Comparison of ENCODE assay signal across 22 mouse cellular contexts in the genomic region with DNA sequence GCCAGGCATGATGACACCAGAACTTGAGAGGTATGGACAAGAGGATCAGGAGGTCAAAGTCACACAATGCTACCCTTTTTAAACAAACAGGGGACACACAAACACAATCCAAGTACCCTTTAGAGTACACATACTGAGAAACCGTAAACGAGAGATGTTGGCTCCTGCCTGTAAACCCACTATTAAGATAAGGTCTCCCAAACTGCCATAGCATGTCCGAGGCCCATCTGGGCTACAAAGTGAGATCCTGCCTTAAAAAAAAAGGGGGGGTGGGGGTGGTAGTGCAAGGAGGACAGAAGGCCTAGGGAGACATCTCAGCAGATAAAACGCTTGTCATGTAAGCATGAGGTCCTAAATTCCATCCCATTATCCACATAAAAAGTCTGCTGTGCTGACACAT.
"Had no signal": no experiment of that assay in that cellular context is flagged by ENCODE, and none has a peak within 500 bp of the region (broad histone marks: within the 10 kb centered on the region; RNA-seq: fewer than 3 reads in every experiment).

No protein-coding gene starts in this region.

- H3K9ac ChIP-seq: intestine, embryonic 15.5 days; limb, embryonic 13.5 days; lung, embryonic 14.5 days; midbrain, embryonic 12.5 days; midbrain, embryonic 15.5 days; neural tube, embryonic 13.5 days; stomach, embryonic 15.5 days had no signal

- H3K27ac ChIP-seq: intestine, embryonic 15.5 days; kidney, postnatal 0 days; layer of hippocampus, adult 2 months; limb, embryonic 10.5 days; limb, embryonic 13.5 days; midbrain, embryonic 12.5 days; midbrain, embryonic 15.5 days; neural tube, embryonic 13.5 days; stomach, embryonic 15.5 days had no signal

- H3K4me2 ChIP-seq: intestine, embryonic 15.5 days; limb, embryonic 13.5 days; lung, embryonic 14.5 days; midbrain, embryonic 12.5 days; midbrain, embryonic 15.5 days; neural tube, embryonic 13.5 days; stomach, embryonic 15.5 days had no signal

- H3K9me3 ChIP-seq: intestine, embryonic 15.5 days; limb, embryonic 10.5 days; limb, embryonic 13.5 days; midbrain, embryonic 12.5 days; midbrain, embryonic 15.5 days; neural tube, embryonic 13.5 days; stomach, embryonic 15.5 days had no signal

- H3K27me3 ChIP-seq: intestine, embryonic 15.5 days; limb, embryonic 13.5 days; midbrain, embryonic 12.5 days; midbrain, embryonic 15.5 days; neural tube, embryonic 13.5 days; stomach, embryonic 15.5 days had no signal

- H3K4me3 ChIP-seq: intestine, embryonic 15.5 days; layer of hippocampus, adult 2 months; limb, embryonic 10.5 days; limb, embryonic 13.5 days; midbrain, embryonic 12.5 days; midbrain, embryonic 15.5 days; myocyte; neural tube, embryonic 13.5 days; stomach, embryonic 15.5 days had no signal

- ATAC-seq: intestine, embryonic 15.5 days; lung, postnatal 0 days; midbrain, embryonic 15.5 days had no signal

- DNase-seq: kidney, adult 11 months; kidney, adult 9 months; kidney, postnatal 25 days; layer of hippocampus, adult 9-11 months; lung, embryonic 14.5 days; lung, postnatal 36 days; retina, postnatal 1 day; right cerebral cortex, postnatal 25 days; spleen, adult 18-20 months; thymus, adult 18-20 months; thymus, postnatal 36 days had no signal

- H3K36me3 ChIP-seq: midbrain, embryonic 15.5 days; stomach, embryonic 15.5 days had no signal
